Mouse (Mus musculus): ENCODE measurements around the gene Igfbp2.

Igfbp2 gene

DNA sequence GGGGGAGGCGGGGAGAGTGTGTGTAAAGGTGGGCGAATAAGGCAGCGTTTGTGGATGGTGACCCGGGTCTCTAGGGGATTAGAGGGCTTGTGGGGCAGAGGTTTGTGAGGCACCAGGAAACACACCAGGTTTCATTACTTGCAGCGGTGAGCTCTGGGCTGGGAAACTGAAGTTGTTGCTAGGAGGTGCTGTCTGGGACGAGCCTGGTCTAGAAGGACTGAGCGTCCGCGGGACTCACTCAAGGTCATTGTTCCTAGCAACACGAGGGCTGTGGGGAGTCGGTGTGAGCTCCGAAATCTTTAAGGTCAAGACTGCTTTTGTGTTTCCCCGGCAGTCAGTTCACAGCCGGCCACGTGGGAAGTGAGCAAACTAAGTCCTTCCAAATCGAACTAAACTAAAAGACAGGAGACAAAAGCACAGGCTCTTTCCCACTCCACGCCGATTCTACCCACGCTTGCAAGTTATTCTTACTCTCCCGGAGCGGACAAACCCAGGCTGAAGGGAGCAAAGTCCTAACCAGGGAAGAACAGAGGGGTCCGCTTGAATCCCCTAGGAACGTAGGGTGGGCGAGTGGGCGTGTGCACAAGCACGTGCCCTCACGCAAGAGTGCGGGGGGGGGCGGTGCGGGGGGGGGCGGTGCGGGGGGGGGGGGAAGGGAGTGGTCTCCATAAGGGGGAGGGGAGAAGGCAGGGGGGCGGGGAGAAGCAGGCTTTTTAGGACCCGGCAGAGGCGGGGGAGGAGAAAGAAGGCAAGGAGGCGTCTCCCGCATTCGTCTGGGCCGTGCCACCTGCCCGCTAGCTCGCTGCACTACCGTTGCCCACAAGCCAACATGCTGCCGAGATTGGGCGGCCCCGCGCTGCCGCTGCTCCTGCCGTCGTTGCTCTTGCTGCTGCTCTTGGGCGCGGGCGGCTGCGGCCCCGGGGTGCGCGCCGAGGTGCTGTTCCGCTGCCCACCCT lies at the start of gene Igfbp2:
Igfbp2 (plus strand) TSS at position 753 of the 956 bp plus-strand sequence.
- DNase-seq, result peak; percentile 30

DNA sequence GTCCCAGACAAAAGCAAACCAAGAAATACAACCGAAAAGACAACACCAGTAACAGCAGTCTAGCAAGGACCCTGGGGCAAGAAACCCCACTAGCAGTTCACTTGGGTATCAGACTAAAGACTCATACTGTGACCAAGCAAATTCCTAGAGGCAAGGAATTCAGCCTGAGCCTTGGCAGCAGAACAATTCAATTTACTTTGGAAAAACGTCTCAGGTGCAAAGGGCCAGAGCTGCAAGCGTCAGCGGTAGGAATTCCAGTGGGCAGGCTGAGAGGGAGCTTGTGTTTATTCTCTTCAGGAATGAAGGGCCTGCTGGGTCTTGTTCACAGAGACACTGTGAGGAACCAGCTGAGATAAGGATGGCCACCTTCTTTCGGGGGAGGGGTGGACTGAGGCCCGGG lies 45.5 kb upstream of the Igfbp2 start:
- DNase-seq, result peak; percentile 4

DNA sequence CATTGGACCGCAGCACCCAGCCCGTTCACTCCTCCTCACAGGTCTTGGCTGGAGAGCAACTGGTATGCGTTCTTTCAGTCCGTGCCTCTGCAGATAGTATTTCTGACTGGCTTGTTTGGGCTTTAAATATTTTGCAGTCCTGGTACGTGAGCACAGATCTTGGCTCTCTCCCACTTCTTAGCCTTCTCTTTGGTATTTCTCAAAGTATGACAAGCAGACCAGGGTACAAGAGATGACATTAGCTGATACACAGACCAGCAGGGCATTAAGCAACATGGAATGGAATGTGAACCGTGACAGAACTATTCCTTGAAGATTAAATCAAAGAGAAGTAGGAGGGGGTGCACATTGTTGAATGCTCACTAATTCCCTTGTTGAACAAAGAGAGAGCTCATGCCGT lies 43.6 kb upstream of the Igfbp2 start:
- no peak for DNase-seq

DNA sequence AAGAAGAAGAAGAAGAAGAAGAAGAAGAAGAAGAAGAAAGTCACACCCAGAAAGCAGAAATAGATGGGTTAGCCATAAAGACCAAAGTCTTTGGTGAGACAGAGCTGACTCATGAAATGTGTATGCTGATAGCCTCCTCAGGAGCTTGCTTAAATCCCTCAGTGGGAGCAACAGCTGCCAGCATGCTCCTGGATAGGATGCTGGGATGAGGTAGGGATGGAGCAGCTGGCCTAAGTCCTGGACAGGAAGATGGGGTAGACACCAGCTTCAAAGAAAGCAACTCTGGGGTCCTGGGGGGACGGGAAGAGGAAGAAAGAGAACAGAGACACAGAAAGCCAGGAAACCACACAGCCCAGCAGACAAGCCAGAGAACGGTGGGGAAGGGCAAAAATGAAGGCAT lies 41.0 kb upstream of the Igfbp2 start:
- no peak for DNase-seq

GRCm38 (mm10) chr1:72784018-72784417 lies 40.3 kb upstream of the Igfbp2 start:
- no peak for DNase-seq

GRCm38 (mm10) chr1:72790670-72791069 lies 33.6 kb upstream of the Igfbp2 start:
- DNase-seq, result no peak

- DNase-seq, result no peak
Measured at GRCm38 (mm10) chr1:72791743-72792142, 32.6 kb upstream of the Igfbp2 start.

- DNase-seq, result no peak
Measured at GRCm38 (mm10) chr1:72792262-72792661, 32.0 kb upstream of the Igfbp2 start.

DNA sequence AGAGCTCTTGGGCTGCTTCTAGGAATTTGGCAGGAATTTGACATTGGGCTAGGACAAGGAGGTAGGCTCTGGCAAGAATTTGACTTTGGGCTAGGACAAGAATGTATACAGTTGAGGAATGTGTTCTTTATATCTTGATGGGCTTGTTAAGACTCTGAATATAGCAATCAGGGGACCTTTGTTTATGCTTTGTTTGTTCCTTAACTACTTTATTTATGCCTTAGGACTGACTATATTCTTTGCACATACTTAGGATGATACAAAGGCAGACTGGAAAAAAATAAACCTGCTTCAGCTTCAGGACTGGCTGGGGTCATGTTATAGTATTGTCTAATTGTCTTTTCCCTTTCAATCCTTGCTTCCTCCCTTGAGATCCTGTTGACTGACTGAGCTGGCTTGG lies 31.1 kb upstream of the Igfbp2 start:
- no peak for DNase-seq

- DNase-seq, result no peak
Measured at GRCm38 (mm10) chr1:72796128-72796527, 28.2 kb upstream of the Igfbp2 start.

DNA sequence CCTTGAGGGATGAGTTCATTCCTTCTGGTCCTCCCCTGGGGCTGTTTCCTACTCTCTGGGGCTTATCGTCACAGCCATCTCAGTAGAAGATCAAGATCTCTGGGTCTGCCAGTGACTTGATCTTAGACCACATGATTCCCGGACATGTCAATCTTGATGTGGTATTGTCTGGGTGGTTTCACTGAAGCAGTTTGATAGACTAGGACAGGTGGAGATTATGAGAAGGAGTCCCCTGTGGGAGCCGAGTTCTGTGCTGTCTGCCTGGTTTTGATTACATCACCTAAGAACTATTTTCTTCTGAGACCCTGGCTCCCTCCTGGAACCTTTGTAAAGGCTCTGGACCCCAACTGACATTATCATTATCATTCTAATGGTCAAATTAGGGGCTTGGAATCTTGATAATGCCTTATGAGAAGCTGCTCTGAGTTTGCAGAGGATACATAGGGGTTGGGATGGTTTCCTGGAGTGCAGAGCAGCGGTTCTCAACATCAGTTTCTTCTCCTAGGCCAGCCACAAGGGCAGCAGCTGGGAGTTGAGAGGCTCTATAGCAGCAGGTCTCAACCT lies 27.1 kb upstream of the Igfbp2 start:
- no peak for DNase-seq

- DNase-seq, result no peak
Measured at GRCm38 (mm10) chr1:72798441-72798840, 25.9 kb upstream of the Igfbp2 start.

GRCm38 (mm10) chr1:72804031-72804430 lies 20.3 kb upstream of the Igfbp2 start:
- DNase-seq, result no peak

- DNase-seq, result no peak
Measured at GRCm38 (mm10) chr1:72805037-72805436, 19.3 kb upstream of the Igfbp2 start.

- no peak for DNase-seq
Measured at GRCm38 (mm10) chr1:72805476-72806043, 18.7 kb upstream of the Igfbp2 start.

- DNase-seq, result no peak
Measured at GRCm38 (mm10) chr1:72806044-72806584, 18.2 kb upstream of the Igfbp2 start.

- no peak for DNase-seq
Measured at GRCm38 (mm10) chr1:72809304-72809703, 15.0 kb upstream of the Igfbp2 start.

GRCm38 (mm10) chr1:72809951-72810675 lies 14.2 kb upstream of the Igfbp2 start:
- no peak for DNase-seq

DNA sequence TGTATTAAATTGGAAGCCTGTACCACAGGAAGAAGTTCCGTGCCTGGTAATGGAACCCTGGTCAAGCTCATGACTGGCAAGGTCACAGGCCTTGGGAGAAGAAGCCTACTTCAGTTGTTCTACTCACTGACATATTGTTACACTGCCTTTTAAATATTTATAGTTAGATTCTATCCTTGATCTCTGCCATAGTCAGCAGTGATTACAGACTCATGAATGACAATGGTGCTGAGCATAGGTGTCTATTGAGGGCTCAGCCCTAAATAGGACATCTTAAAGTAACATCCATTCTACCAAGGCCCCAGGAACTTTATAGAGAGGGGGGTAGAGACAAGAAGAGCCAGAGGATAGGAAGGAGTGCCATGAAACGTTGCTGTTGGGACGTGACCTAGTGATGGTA lies 13.2 kb upstream of the Igfbp2 start:
- DNase-seq, result no peak

DNA sequence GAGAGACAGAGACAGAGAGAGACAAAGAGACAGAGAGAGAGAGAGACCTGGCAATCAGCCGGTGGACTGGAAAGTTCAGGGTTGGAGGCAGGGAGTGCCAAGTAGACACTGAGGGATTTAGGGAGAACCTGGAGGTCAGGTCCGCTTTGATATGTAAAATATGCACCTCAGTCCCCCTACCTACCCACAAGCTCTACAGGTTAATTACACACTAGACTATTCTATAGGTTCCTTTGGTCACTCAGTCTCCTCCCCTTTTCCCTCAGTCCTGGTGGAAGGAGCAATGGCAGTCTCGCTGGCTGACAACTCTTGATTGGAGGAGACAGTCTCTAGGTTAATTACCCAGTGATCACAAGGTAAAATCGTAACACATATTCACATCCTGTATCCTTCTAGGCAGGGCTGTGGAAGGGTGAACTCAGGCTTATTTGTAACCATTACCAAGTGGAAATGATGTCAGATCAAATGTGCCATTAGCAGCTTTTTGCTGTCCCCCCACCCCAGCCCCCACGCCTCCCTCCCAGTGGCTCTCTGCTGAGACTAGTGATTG lies 11.1 kb upstream of the Igfbp2 start:
- DNase-seq, result no peak

DNA sequence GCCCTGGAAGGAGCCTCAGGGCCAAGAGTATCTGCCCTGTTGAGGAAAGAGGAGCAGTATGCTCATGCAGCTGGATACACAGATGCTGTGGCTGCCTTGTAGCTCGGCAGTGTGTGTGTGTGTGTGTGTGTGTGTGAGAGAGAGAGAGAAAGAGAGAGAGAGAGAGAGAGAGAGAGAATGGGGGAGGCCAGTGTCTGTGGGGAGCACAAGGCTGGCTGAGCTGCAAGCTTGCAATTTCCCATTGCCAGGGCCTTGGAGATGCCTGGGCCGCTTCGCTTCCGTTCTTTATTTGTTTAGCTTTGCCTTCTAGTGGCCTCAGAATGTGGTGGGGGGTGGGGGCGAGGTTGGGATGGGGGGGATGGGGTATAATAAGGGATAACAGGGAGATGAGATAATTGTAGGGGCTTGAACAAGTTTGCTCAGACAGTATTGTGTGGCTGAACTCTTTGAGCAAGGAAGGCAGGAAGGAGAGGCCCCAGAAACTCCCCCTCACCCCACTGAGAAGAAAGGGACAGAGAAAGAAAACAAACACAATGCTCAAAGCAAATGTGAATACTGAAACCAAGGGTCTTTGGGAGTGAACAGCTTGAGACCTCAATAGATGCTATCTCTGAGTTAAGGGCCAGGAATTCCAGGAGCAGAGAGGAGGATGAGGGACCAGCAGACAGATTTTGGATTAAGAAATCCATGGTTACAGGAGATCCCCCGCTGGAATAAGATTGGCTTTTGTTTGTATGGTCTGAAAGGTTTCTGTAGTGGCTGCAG lies 10.5 kb upstream of the Igfbp2 start:
- DNase-seq, result no peak

- no peak for DNase-seq
Measured at GRCm38 (mm10) chr1:72815184-72815583, 9.1 kb upstream of the Igfbp2 start.

Data from kidney, adult 18-20 months (tissue).